Mouse (Mus musculus): ENCODE data around the gene Grpel1. TPM values are rescaled to one million over a fixed set of nuclear protein-coding genes. Genes with fewer than 3 reads are reported as not detected.

Grpel1 gene
- polyA plus RNA-seq, 1 experiment from 2014 or later, result 55.3 TPM

Other genes with a start within 250 kb of the Grpel1 start
- gene Sorcs2, start 66.9 kb upstream of the Grpel1 start, polyA plus RNA-seq (2014; fragmentation: Nextera tagmentation; extraction: Ambion mirVana), result 14.5 and 16.0 TPM in 2 replicates
- gene Tada2b, start 19.3 kb downstream of the Grpel1 start, polyA plus RNA-seq (2014; fragmentation: Nextera tagmentation; extraction: Ambion mirVana), result 3.6 and 4.5 TPM in 2 replicates
- 0.29 and 0.38 TPM in 2 replicates for gene Ccdc96, start 19.6 kb downstream of the Grpel1 start, polyA plus RNA-seq (2014; fragmentation: Nextera tagmentation; extraction: Ambion mirVana)
- 41.8 and 42.0 TPM in 2 replicates for gene Tbc1d14, start 128.3 kb downstream of the Grpel1 start, polyA plus RNA-seq (2014; fragmentation: Nextera tagmentation; extraction: Ambion mirVana)
- 28.7 and 31.6 TPM in 2 replicates for gene D5Ertd579e, start 231.0 kb downstream of the Grpel1 start, polyA plus RNA-seq (2014; fragmentation: Nextera tagmentation; extraction: Ambion mirVana)

Data from stomach, embryonic 14.5 days (tissue).